Mouse (Mus musculus) R1 (cell line): ENCODE measurements around the gene Gdf10.
A peak's percentile ranks its signal among the peaks of the same experiment; 100 is the strongest.

ENCODE experiments used
- DNase-seq: peaks from one replicate; pipeline ENCODE4 v3.0.0-alpha.2; 2018; ENCODE audit warnings: low read depth, low spot score

Gene Gdf10

DNA sequence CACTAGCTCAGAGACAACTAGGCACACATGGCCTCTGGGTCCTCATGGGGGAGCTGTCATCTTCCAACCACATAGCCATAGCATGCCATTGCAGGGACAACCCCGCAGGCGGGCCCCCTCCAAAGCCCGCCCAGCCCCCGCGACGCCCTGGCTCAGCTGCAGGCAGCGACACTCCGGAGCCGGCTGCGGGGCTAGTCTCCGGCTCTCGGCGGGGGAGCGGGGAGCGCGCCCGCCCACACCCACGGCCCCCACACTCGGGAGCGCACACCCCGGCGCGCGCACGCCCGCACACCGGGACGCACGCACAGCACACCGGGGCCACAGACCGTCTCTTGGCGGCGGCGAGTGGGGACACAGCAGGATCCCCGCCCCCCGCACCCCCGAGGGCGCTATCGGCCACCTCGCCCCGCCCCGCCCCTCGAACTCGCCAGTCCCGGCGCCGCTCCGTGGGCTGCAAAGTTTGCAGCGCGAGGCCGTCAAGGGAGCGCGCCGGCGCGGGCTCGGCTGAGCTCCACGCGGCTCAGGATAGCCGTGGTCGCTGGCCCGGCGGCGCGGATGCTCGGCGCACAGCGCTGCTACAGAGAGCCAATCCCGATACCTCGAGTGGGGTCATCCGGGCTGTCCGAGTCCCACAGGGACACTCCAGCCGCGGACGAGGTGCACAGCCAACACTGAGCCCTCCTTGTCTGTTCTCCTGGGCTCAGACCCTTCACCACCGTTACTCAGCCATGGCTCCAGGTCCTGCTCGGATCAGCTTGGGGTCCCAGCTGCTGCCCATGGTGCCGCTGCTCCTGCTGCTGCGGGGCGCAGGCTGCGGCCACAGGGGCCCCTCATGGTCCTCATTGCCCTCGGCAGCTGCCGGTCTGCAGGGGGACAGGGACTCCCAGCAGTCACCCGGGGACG is at the start of gene Gdf10:
Gdf10 (plus strand) TSS at position 420 of the 903 bp plus-strand sequence.
- peak; percentile 40 for DNase-seq

DNA sequence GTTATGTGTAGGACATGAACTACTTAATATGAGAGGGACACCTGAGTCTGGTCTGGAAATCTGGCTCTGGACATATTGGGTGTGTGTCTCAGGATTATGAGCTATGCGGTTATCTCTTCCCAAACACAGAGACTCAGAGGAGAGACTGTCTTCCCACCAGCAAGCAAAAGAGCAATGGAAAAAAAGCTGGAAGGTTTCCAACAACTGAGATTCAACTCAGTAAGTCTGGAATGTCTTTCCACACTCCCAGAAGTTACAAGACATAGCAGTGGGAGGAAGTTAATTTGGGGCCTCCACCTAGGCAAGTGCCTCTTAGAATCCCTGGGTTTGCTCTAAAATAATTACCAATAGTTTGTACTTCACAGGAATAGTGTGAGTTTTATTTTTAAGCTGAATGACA is 44.6 kb upstream of the Gdf10 start:
- no peak for DNase-seq

DNA sequence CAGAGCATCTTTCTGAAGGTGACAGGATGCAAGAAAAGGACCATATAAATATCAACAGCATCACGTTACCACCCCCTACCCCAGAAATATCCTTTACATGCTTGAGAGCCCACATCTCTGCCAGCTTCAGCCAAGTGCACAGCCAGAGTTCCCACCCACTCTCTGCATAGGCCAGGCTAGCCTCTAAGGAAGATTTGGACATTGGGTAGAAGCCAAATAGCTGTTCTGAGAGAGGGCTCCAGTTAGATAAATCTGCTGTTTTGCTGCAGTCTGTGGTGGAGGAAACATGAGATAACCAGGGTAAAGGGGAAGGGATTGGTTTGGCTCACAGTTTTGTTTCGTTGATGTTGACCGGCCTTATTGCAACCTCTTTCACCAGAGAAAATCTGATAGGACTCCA is 43.2 kb upstream of the Gdf10 start:
- no peak for DNase-seq

DNA sequence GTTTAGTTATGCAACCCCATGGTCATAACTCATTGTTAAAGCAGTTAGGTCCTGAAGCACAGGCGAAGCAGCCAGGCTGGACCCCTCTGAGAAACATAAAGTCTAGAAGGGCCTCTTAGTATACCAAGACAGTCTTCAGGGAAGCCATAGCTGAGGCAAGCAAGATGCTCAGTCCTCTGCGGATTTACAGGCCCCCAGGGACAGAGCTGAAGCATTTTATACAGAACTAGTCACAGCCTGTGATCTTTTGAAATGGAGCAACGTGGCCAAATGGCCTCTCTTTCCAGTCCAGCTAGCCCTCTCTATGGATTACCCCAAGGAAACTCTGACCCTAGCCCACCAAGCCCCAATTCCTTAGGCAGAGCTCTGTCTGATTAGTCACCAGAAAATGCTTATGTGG is 41.9 kb upstream of the Gdf10 start:
- no peak for DNase-seq

DNA sequence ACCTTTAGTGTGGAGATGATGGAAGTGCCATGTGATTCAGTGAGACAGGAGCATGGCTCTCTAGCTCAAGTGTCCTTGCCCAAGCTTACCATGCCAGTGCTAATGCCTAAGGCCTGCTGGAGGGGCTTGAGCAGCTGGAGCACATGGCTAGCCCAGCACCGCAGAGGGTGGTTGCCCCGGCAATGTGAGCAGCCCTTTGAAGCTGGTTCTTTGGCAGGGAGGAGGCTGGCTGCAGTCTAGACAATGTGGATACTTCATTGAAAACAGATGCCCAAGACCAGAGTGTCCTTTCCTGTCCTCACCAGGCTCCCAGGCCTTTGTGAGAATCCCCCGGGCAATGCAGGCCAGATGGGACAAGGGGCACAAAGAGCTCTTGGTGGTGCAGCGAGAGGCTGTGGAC is 40.3 kb upstream of the Gdf10 start:
- DNase-seq, result no peak

DNA sequence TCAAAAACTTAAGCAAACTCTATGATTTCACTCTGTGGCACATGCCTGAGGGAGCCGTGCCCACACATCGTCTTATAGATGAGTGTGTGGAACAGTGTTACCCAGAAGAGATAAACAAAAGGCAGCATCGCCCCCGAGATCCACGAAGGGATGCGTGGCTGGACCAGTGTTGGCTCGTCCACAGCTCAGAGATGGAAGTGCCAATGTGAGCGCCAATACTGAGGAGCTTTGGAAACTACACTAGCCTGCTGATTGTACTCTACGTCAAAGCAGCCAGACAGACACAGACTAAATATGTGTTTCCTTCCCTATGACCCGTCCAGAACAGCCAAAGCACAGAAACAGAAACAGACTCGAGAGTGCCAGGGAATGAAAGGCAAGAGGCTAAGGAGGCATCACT is 37.9 kb upstream of the Gdf10 start:
- DNase-seq, result no peak

DNA sequence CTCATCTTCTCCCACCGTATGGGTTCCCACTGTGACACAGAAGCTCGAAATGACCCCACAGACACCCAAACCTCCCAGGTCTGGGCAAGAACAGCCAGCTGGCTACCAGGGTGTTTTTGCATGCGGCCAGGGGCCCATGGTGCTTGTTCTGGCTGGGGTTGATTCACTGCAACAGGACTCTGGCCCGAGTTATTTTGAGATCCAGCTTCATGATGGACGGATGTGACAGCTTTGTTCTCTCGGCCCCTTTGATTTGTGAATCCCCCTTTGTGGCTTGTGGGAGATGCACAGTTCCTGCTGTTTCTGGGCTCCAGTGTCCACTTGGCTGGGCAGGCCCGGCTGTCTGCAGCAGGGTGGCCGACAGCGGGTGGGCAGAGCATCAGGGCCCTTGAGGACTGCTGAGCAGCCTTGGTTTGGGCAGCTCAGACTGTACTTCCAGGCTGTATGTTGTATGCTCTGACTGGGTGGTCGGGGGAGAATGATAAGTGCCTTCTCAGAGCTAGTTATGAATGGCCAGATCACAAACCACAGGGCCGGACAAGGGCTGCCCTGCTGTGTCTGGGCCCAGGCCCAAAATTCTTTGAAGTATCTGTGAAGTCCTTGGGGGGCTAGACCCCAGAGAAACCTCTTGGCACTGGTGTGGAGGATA is 34.9 kb upstream of the Gdf10 start:
- no peak for DNase-seq

DNA sequence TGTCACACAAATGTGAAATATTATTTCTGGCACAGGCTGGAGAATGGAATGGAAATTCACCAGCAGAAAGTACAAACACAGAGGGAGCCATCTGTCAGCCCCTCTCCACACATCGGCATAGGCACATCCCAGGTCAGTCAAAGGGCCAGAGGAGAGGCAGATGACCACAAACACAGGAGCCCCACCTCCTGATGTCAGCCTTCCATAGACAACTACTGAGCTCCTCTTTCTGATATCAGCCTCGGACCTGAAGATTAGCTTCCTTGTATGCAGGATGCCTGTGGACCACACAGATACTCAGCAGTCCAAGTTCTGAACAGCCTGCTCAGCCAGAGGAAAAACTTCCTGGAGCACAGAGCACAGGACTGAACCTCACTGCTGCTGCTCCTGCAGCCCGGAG is 33.4 kb upstream of the Gdf10 start:
- DNase-seq, result no peak

DNA sequence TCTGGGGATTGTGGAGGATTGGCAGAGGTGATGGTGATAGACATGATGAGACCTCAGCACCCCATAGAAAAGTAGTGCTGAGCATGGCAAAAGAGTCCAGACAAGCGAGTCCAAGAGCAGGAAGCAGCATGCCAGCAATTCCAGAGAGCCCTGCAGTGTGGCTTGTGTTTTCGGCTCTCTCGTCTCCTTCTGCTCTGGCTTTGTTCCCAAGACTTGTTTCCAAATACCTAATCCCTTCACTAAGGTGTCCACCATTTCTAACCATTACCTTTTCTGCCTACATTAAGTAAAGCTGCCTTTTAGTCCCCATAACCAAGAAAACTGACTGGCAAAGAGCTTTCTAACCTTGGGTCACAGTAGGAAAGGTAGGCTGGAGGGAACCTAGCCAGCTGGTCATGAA is 31.9 kb upstream of the Gdf10 start:
- no peak for DNase-seq

DNA sequence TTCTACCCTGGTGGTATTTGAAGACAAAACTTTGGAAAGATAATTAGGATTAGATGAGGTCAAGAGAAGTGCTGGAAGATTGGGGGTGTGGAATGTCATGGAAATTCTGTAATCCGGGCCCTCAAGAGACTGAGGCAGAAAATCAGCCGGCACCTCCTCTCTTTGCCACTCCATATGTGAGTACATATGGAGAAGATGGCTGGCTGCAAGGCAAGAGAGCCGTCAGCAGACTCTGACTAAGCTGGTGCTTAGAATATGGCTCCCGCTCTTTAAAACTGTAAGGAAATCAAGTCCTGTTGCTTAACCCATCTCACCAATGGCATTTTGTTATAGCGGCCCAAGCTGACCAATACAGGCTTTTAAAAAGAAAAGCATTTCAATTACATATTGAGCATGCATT is 27.6 kb upstream of the Gdf10 start:
- no peak for DNase-seq

DNA sequence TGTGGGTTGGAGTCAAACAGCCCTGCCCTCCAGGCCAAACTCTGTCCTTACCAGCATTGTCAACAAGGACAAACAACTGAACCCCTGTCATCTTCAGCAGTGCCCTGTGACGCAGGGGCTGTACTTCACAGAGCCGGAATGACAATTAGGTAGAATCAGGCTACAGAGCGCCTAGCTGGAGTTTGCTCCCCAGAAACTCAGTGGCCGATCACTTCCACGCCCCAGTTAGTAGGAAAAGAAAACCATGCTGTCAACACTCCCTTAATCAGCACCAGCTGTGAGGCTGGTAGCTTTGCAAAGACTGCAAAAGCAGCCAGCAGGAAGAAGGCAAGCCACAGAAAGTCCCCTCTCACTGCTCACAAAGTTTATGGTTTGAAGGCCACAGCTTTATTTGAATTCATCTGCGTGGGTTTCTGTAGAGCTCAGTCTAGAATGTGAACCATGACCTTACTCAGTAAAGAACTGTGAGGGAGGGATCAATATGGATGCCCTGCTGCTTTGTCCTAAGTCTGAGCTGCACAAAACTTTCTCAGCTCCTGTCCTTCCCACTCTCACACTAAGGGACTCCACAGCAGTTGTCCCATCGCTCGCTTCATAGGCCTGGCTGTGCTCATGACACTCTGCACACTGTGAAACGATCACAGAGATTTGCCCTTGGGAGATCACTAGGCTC is 26.6 kb upstream of the Gdf10 start:
- DNase-seq, result no peak

DNA sequence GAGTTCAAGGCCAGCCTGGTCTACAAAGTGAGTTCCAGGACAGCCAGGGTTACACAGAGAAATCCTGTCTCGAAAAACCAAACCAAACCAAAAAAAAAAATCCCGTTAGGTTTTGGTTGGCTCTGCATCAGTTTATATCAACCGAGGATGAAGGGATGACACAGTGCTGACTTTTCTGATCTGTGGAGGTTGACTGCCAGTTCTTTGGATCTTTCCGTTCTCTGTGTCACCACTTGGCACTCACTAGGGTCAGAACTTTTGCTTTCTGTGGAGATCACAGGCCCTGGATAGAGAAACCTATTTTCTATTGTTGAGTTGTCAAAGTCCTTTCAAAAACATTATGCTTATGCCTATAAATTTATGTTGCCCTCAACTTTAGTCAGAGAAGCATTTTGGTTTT is 20.6 kb upstream of the Gdf10 start:
- no peak for DNase-seq

DNA sequence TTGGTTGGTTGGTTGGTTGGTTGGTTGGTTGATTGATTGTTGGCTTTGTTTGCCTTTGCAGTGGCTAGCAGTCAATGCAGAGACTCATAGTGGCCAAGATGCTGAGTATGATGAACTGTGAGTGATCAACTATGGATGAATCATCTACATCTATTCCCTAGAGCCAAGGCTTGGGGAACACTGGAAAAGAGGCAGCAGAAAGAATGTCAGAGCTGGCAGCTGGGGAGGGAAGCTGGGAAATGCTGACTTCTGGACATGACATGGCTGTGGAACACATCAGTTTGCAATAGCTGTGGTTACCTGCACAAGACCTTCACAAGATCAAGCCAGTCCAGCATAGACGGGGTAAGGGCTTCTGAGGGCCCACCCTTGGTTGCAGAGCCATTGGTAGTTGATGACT is 20.2 kb upstream of the Gdf10 start:
- DNase-seq, result no peak

DNA sequence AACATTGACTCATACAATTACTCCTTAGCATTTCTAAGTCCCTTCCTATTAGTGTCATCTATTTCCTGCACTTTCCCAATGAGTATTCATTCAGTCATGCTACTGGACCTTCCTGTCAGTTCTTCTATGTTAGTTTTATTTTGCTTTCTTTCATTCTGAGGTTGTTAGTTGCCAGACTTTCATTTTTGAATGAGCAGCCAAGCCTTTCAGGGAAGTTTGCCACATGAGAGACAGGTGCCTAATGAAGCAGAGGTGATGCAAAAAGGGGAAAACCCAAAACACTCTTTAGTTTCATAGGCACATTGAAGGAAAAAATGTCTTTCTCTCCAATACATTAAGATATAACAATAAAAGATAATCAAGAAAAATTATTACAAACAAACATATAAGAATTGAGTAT is 18.5 kb upstream of the Gdf10 start:
- no peak for DNase-seq

DNA sequence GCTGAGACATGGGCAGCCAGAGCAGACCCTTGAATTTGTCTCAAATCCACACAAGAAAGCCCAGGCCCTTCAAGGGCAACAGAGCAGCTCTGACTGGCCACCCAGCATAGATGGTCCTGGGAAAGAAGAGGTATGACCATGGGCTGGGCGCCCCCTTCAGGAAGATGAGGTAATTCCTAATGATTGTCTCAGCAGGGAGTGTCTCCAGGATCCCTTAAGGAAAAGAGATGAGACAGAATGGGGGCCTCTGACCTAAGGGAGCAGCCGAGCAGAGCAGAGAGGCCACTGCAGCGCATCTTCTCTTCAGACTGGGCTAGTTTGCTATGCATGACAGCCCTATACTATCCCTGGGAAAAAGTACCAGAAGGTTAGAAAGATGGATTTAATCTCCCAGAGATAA is 9.7 kb upstream of the Gdf10 start:
- DNase-seq, result peak; percentile 34

DNA sequence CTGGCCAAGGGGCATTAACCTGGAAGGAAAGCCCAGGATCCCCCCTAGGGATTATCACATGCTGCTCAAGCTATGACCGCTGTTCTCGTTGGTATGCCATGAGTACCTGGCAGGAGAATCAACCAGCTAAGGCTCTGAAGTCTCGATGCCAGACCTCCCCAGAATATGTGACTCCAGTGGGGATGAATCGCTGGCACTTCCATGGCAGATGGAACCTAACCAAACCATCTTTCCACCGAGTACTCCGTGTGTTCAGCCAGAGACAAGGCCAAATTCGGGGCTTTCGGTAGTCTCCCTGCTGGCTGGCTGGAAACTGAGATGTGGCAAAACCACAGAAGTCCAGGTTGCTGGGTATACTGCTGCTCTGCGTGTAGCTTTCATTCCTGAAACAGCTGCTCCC is 9.2 kb upstream of the Gdf10 start:
- DNase-seq, result no peak

DNA sequence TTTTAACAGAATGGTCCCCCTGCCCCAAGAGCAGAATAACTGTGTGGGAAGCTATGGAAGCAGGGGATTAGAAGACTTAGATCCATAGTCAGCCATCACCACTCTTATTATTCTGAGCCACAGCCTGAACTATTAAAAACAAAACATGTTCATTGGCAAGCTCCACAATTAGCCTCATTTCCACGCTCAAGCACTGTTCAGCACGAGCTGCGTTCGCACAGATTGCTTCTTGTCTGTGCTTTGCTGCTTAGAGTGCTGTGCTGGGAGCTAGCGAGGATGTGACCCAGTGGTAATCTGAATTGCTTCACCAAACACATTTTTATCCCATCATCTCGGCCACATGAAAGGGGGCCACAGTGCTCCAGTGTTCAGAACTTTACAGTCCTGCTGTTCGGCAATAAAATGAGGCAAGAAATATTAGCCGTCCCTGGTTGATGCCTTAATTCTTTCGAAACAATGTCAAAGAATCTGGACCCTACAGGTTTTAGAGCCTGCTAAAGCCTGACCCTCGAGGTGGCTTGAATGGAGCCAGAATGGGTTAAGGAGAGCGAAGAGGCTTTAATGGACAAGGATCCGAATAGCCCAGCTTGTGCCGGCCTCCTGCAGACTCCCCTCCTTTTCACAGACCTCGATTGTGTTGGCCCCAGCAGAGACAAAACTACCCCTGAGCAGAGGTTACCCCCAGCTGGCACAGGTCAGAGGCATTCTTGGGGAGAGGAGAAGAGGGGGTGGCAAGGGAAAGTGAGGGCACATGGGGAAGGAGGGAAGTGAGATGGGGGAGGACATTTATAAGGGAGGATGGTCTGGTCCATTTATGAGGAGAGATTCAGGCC is 2.4 kb upstream of the Gdf10 start:
- no peak for DNase-seq

DNA sequence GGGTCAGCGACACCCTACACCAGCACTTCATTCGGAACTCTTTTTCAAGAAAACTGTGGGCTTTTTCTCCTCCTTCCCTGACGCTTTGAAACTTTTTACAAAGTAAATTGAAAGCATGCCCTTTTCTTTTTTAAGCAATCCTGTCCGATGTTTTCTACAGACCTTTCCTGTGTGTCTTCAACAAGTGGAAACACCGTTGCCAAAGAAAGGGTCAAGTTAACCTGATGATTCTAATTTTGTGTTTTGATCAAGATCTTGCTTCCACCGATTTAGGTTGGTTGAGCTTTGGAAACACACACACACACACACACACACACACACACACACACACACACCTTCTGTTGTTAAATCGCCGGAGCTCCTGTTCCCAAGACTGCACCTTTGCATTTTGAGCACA is 618 bp upstream of the Gdf10 start:
- DNase-seq, result no peak

DNA sequence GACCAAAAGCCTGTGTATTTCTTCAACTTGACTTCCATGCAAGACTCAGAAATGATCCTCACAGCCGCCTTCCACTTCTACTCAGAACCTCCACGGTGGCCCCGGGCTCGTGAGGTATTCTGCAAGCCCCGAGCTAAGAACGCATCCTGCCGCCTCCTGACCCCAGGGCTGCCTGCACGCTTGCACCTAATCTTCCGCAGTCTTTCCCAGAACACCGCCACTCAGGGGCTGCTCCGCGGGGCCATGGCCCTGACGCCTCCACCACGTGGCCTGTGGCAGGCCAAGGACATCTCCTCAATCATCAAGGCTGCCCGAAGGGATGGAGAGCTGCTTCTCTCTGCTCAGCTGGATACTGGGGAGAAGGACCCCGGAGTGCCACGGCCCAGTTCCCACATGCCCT is 8.5 kb downstream of the Gdf10 start:
- DNase-seq, result no peak

DNA sequence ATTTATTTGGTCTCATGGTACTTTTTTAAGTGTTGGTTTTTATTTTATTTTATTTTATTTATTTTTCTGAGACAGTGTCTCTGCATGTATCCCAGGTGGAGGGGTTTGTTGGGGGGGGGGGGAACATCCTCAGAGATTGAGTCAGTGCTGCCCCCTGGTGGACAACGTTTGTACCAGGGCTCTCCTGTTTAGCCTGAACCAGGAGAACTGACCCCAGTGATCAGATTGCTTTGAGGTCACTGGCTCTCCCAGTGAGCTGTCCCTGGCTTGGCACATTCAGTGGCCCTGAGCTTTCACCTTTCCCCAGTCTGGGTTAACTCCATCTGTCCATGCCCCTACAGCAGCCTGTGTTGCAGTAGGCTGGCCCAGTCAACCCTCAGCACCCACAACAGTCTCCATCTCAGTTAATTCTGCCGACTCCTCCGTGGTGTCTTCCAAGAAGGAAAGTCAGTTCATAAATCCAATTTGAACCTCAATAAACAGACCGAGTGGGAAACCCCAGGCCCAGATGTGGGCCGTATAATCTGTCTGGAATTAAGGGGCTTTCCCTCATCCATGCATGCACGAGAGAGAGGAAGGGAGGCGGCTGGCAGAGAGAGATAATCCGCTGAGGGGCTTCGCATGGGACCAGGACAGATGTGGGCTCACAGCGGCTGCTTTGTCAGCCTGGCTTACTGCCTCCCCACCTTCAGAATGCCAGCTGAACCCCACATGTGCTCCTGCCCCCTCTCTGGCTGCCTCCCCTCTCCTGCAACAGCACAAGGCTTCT is 9.7 kb downstream of the Gdf10 start:
- peak; percentile 50 for DNase-seq

DNA sequence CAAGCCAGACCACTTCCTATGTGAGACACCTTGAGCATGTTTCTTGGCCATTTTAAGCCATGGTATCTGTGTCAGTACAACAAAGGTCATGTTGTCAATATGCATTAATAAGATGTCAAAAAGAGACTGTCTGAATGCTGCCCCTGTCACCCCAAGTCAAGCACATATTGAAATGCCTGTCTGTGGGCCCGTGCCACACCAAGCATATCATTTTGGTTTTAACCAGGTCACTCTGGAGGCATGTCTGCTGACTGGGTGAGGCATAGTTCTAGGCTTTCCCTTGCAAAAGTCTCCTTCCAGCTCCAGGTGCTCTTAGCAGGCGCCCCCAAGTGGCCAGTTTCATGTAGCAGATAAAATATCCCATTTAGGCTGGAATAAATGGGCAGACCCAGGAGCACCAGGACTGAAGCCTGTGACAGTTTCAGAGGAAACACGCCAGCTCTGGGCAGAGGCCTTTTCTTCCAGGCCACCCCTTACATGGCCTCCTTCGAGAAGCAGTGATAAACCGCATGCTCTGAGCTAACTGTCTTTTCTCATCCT is 10.5 kb downstream of the Gdf10 start:
- peak; percentile 65 for DNase-seq
